In the genomic region with DNA sequence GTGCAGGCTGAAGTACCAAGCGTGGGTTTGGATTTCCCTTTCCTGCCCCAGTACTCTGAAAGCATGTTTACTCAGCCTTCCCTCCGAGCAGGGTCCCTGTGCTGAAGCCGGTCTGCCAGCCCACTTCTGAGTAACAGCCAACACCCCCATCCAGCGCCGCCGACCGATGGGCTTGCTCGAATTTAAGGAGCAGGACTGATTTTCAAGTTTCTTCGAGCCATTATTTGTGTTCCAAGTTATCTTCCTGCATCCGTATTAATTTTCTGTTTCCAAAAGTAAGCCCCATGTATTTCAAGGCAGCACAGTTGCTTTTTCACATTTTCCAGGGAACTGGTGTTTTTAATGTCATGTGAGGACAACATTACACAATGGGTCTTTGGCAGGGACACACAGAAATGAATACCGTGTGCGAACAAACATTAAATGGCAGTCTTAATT, we compare ENCODE assay signal across 11 mouse cellular contexts.
DNase-seq lines count a peak whose midpoint lies in the region; ATAC-seq lines count a peak whose summit lies in the region.
"Had no signal": no experiment of that assay in that cellular context is flagged by ENCODE, and none has a peak within 500 bp of the region (broad histone marks: within the 10 kb centered on the region; RNA-seq: fewer than 3 reads in every experiment).

No protein-coding gene starts in this region.

- H3K27me3 ChIP-seq in hindbrain, embryonic 12.5 days, result no peaks in the 10 kb centered on the region
- H3K27me3 ChIP-seq in hindbrain, embryonic 11.5 days (ENCODE audit: control insufficient read depth, insufficient read depth, low read length), result no peaks in the 10 kb centered on the region
- H3K27me3 ChIP-seq: hindbrain, embryonic 15.5 days; limb, embryonic 12.5 days had no signal

- H3K36me3 ChIP-seq in hindbrain, embryonic 12.5 days, result no peaks in the 10 kb centered on the region
- no peaks in the 10 kb centered on the region for H3K36me3 ChIP-seq in hindbrain, embryonic 11.5 days (ENCODE audit: control insufficient read depth, insufficient read depth, low read length)
- H3K36me3 ChIP-seq: G1E; hindbrain, embryonic 15.5 days; limb, embryonic 12.5 days had no signal

- H3K4me2 ChIP-seq in hindbrain, embryonic 12.5 days (replicated peaks), result no peak overlapping the region
- H3K4me2 ChIP-seq in hindbrain, embryonic 11.5 days (replicated peaks; ENCODE audit: low read depth, low read length), result no peak overlapping the region
- H3K4me2 ChIP-seq: hindbrain, embryonic 15.5 days; limb, embryonic 12.5 days had no signal

- 79% methylated on average over 12 of the region's 12 CpGs for WGBS in hindbrain, embryonic 12.5 days
- WGBS in hindbrain, embryonic 11.5 days, result 85% methylated on average over 12 of the region's 12 CpGs

- ATAC-seq in hindbrain, embryonic 12.5 days (ENCODE audit: low FRiP score), result no peak
- ATAC-seq in hindbrain, embryonic 11.5 days (ENCODE audit: low FRiP score), result no peak
- ATAC-seq in CD4-positive, CD25-positive, alpha-beta regulatory T cell, adult 4 months, result peak; percentile 31

- no peaks in the 10 kb centered on the region for H3K4me1 ChIP-seq in hindbrain, embryonic 12.5 days
- no peaks in the 10 kb centered on the region for H3K4me1 ChIP-seq in hindbrain, embryonic 11.5 days (replicated peaks; ENCODE audit: control insufficient read depth, insufficient read depth, low read length)

- no peak overlapping the region for H3K4me3 ChIP-seq in hindbrain, embryonic 12.5 days
- H3K4me3 ChIP-seq in hindbrain, embryonic 11.5 days (ENCODE audit: low read depth, low read length), result no peak overlapping the region
- H3K4me3 ChIP-seq: hindbrain, embryonic 15.5 days; limb, embryonic 12.5 days had no signal

- H3K9me3 ChIP-seq in hindbrain, embryonic 12.5 days (replicated peaks), result no peaks in the 10 kb centered on the region
- no peaks in the 10 kb centered on the region for H3K9me3 ChIP-seq in hindbrain, embryonic 11.5 days (ENCODE audit: control insufficient read depth, low read length)
- H3K9me3 ChIP-seq: G1E; hindbrain, embryonic 15.5 days; limb, embryonic 12.5 days had no signal

- H3K27ac ChIP-seq in hindbrain, embryonic 12.5 days, result 0 out of 2 replicates have a peak overlapping the region, but pooled peaks have one; percentile 23
- H3K27ac ChIP-seq in hindbrain, embryonic 11.5 days (ENCODE audit: low read depth, low read length), result no peak overlapping the region
- H3K27ac ChIP-seq: hindbrain, embryonic 15.5 days; limb, embryonic 12.5 days had no signal

- no peak for DNase-seq in hindbrain, embryonic 11.5 days (ENCODE audit: low spot score)
- peak; percentile 53 for DNase-seq in brain, adult 2 months (ENCODE audit: low read depth, low spot score)
- DNase-seq in heart, postnatal 4 days, result peak; percentile 32
- DNase-seq in adrenal gland, adult 18-20 months (ENCODE audit: low spot score in 2 of 2), result no peak
- no peak for DNase-seq in right cerebral cortex, postnatal 36 days (ENCODE audit: low spot score in 2 of 2)
- no peak for DNase-seq in layer of hippocampus, postnatal 25 days (ENCODE audit: extremely low spot score in 1 of 2, low spot score in 1 of 2)

- no peak overlapping the region for H3K9ac ChIP-seq in hindbrain, embryonic 12.5 days
- H3K9ac ChIP-seq in hindbrain, embryonic 11.5 days (ENCODE audit: low read depth, low read length), result no peak overlapping the region
- H3K9ac ChIP-seq: hindbrain, embryonic 15.5 days; limb, embryonic 12.5 days had no signal

Comparison
In these comparisons a context has a peak if more than half of its experiments do, and no peak if none do; other contexts are left out.
1. DNase-seq: peak in brain, adult 2 months (single experiment) and heart, postnatal 4 days (single experiment); none in hindbrain, embryonic 11.5 days (single experiment), adrenal gland, adult 18-20 months (0 of 2), right cerebral cortex, postnatal 36 days (0 of 2) and layer of hippocampus, postnatal 25 days (0 of 2).